Mouse (Mus musculus) lung, embryonic 14.5 days (tissue): ENCODE measurements around the gene B4galnt1. TPM values are rescaled to one million over a fixed set of nuclear protein-coding genes. Genes with fewer than 3 reads are reported as not detected.

Source experiments
- ATAC-seq: fragments of 200-750 bp; cut with Nextera tagmentation; 2 replicates; pipeline ENCODE4 v1.8.0; 2017; ENCODE audit warnings: mild to moderate bottlenecking, moderate TSS enrichment, moderate library complexity; ENCODE audit not compliant: insufficient read depth
- DNase-seq: peaks from one replicate; pipeline ENCODE4 v3.0.0-alpha.2; 2015
- H3K27ac ChIP-seq: fragments of 300-500 bp; sonication (generic); 2 replicates; pipeline ENCODE4 v1.5.1; 2014; ENCODE audit warnings: low read depth, mild to moderate bottlenecking, moderate library complexity
- H3K27me3 ChIP-seq: fragments of 300-500 bp; sonication (generic); 2 replicates; pipeline ENCODE4 v1.6.1; 2014; ENCODE audit warnings: low read length, control low read depth; ENCODE audit not compliant: insufficient read depth
- H3K36me3 ChIP-seq: fragments of 300-500 bp; sonication (generic); 2 replicates; pipeline ENCODE4 v1.6.1; 2014; ENCODE audit warnings: control low read depth; ENCODE audit not compliant: insufficient read depth
- H3K4me1 ChIP-seq: fragments of 300-500 bp; sonication (generic); 2 replicates; pipeline ENCODE4 v1.6.1; 2014; ENCODE audit warnings: antibody characterized with exemption, control low read depth; ENCODE audit not compliant: insufficient read depth
- H3K4me2 ChIP-seq: fragments of 300-500 bp; sonication (generic); 2 replicates; pipeline ENCODE4 v1.6.1; 2014; ENCODE audit warnings: mild to moderate bottlenecking
- H3K4me3 ChIP-seq: fragments of 300-500 bp; sonication (generic); 2 replicates; pipeline ENCODE4 v1.5.1; 2014; ENCODE audit warnings: low read depth, low read length
- H3K9ac ChIP-seq: fragments of 300-500 bp; sonication (generic); 2 replicates; pipeline ENCODE4 v1.6.1; 2014
- H3K9me3 ChIP-seq: fragments of 300-500 bp; sonication (generic); 2 replicates; pipeline ENCODE4 v1.6.1; 2016; ENCODE audit warnings: low read depth, low read length, control low read depth
- CTCF ChIP-seq: IDR thresholded peaks from 2 replicates; pipeline ENCODE4 v1.5.1; 2016; ENCODE audit warnings: antibody characterized with exemption, low read depth
- WGBS: fragments of 180-500 bp; shearing (Covaris S2); extraction: QIAGEN DNeasy Blood & Tissue Kit; methylation state at CpG from one replicate; pipeline ENCODE4 v1.1.7; 2014; 5-methylcytosine and 5-hydroxymethylcytosine counted together
- polyA plus RNA-seq: library from polyadenylated mRNA; unstranded; fragments of >200 nt; fragmentation: Nextera tagmentation; extraction: Ambion mirVana; gene quantifications from 2 replicates; pipeline ENCODE4 v1.2.1, GENCODE M21; 2014

The B4galnt1 gene
- polyA plus RNA-seq, 1 experiment from 2014 or later = 2.9 TPM

DNA sequence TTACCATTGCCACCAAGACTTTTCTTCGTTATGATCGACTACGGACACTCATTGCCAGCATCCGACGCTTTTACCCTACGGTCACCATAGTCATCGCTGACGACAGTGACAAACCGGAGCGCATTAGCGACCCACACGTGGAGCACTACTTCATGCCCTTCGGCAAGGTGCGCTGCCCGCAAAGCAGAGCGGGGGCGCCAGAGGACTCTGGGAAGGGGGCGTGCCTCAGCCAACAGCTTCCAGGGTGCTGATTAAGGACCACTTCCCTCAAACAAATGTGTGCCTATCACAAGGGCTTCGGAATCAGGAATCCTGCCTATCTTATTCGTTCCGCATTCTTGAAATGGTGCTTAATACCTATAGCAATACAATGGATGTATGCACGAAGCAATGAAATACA lies 5.0 kb downstream of the B4galnt1 start:
- DNase-seq = peak; percentile 47
- H3K27me3 ChIP-seq = peaks cover 62% of the 10 kb centered on the region
- H3K27ac ChIP-seq = no peak overlapping the region
- H3K4me3 ChIP-seq = peak overlapping the region; percentile 34
- 2% methylated on average over 22 of the region's 22 CpGs for WGBS
- H3K36me3 ChIP-seq = no peaks in the 10 kb centered on the region
- no peak for ATAC-seq
- H3K4me2 ChIP-seq = peak overlapping the region; percentile 69
- peak; percentile 49 for TF ChIP-seq CTCF
- H3K4me1 ChIP-seq = peaks cover 13% of the 10 kb centered on the region; the same call in 1 of the 2 replicates
- no peak overlapping the region; the same call in 1 of the 2 replicates for H3K9ac ChIP-seq
- no peaks in the 10 kb centered on the region for H3K9me3 ChIP-seq

DNA sequence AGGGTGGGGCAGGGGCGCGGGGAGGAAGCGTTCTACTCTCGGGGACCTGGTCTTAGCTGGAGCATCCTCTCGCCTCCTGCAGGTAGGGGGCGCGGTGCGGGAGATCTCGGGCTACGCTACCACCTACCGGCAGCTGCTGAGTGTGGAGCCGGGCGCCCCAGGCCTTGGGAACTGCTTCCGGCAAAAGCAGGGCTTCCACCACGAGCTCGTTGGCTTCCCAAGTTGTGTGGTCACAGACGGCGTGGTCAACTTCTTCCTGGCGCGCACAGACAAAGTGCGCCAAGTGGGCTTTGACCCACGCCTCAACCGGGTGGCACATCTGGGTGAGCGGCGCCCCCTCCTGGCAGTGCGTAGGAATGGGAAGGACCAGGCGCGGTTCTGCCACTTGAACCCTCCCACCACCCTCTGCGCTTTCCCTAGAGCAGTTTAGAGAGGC lies 5.8 kb downstream of the B4galnt1 start:
- no peaks in the 10 kb centered on the region for H3K9me3 ChIP-seq
- H3K27ac ChIP-seq = no peak overlapping the region
- H3K9ac ChIP-seq = peak overlapping the region; percentile 3
- H3K4me3 ChIP-seq = peak overlapping the region; percentile 34
- H3K4me2 ChIP-seq = peak overlapping the region; percentile 69
- WGBS = under 1% methylated on average over 29 of the region's 29 CpGs
- peak; percentile 90 for TF ChIP-seq CTCF
- no peaks in the 10 kb centered on the region for H3K36me3 ChIP-seq
- H3K27me3 ChIP-seq = peaks cover 54% of the 10 kb centered on the region
- DNase-seq (peak; percentile 81), ATAC-seq (peak; percentile 75)
- H3K4me1 ChIP-seq = peaks cover 9% of the 10 kb centered on the region; the same call in 1 of the 2 replicates

DNA sequence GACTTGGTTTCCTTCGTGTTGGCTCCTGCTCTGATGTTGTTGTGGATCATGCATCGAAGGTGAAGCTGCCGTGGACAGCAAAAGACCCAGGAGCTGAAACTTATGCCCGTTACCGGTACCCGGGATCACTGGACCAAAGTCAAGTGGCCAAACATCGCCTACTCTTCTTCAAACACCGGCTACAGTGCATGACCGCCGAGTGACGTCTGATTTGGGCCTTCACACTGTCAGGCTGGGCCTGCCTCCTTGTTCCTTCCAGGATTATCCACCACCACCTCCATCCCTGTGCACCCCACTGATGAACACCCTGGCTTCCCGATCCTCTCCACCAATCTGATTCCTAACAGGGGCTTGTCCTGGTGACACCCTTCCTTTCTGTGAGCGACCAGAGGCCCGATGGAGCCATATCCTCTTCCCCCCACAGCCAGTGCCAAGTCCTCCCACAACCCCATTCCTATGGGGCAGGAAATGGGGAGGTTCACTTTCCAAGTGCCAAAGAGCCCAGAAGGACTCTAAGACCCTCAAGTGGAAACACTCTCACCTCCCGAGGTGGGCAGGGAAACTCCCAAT lies 6.7 kb downstream of the B4galnt1 start:
- Histone ChIP-seq H3K36me3 (no peaks in the 10 kb centered on the region), H3K4me3 (no peak overlapping the region), H3K4me1 (peaks cover 7% of the 10 kb centered on the region; the same call in 1 of the 2 replicates), H3K4me2 (no peak overlapping the region), H3K9me3 (no peaks in the 10 kb centered on the region), H3K9ac (no peak overlapping the region), H3K27me3 (peaks cover 47% of the 10 kb centered on the region), H3K27ac (no peak overlapping the region)
- ATAC-seq (no peak), DNase-seq (no peak)
- 80% methylated on average over 15 of the region's 15 CpGs for WGBS
- no peak for TF ChIP-seq CTCF

DNA sequence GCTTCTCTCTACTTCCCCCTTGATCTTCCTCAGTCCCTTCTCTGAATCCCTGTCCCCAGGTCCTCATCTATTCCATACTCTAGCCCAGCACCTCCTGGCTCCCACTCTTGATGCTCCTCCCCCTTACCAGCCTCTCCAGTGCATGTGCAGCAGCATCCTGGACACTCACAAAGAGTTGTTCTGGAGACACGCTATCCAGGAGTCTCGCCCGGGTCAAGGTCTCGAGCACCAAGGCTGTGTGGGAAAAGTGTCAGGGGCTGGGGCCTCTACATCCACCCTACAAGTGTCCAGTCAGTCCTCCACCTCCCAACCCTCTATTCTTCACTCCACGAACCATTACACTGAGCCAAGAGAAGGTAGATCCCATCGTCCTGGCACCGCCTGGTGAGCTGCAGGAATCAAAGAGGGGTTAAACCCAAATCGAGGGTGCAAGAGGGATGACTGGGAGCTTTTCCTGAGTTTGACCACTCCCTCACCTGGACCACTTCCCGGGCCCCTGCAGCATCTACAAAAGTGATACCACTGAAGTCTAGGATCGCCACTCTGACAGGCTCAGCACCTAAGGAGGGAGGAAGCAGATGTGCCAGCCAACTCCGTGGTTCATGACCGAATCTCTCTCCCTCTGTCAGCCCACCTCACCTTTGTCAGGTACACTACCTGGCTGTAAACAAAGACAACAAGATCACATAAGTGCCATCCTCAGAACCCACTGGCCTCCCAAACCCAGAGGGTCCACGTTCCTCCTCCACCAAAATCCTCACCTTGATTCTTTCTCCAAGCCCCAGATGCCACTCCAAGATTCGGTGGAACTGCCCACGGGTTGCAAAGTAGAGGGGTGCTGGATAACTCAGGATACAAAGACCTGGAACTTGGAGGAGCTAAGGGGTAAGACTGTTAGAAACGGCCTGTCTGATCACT lies 8.4 kb downstream of the B4galnt1 start:
- no peak overlapping the region for H3K27ac ChIP-seq
- H3K27me3 ChIP-seq = peaks cover 49% of the 10 kb centered on the region
- H3K9ac ChIP-seq = no peak overlapping the region
- H3K36me3 ChIP-seq = no peaks in the 10 kb centered on the region
- no peak for TF ChIP-seq CTCF
- ATAC-seq = no peak
- DNase-seq = no peak
- H3K4me3 ChIP-seq = no peak overlapping the region
- H3K4me1 ChIP-seq = peaks cover 12% of the 10 kb centered on the region
- H3K9me3 ChIP-seq = no peaks in the 10 kb centered on the region
- H3K4me2 ChIP-seq = no peak overlapping the region
- 72% methylated on average over 16 of the region's 16 CpGs for WGBS

DNA sequence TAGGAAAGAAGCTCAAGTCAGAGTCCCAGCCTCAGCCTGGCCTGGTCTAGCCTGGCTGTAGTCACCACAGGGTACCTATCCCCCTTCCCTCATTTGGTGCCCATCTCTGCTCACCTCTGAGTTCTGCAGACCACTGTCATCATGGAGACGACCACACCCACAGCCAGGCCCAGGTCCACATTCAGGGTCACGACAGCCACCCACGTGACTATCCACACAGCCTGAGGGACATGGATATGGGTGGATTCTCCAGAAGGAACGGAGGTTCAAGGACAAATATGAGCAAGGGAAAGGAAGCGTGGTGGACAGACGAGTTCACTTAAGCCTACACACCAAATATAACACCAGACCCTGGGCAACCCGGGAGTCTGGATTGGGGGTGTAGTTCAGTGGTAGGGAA lies 9.1 kb downstream of the B4galnt1 start:
- Histone ChIP-seq H3K27me3 (peaks cover 49% of the 10 kb centered on the region), H3K9ac (no peak overlapping the region), H3K4me3 (no peak overlapping the region), H3K27ac (no peak overlapping the region), H3K4me1 (peaks cover 12% of the 10 kb centered on the region), H3K4me2 (no peak overlapping the region), H3K36me3 (no peaks in the 10 kb centered on the region), H3K9me3 (no peaks in the 10 kb centered on the region)
- no peak for TF ChIP-seq CTCF
- ATAC-seq = no peak
- DNase-seq = no peak
- 84% methylated on average over 7 of the region's 7 CpGs for WGBS

DNA sequence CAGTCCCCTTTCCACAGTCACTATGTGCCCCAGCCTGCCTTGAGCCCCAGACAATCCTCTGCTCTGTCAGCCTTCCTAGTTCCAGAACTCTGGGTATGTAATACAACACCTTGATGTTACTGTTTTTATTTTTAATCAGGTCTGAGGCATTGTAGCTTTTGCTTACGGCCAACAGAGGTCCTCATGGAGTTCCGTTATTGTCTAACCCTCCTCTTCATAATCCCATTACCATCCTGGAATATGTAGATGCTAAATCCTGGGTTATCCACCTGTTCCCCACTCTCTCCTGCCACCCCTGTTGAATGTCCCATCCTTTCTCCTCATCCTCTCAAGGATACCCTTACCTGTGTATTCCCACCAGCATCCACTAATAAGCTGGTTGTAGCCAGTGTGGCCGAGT lies 11.2 kb downstream of the B4galnt1 start:
- H3K4me3 ChIP-seq = no peak overlapping the region
- no peak for ATAC-seq

DNA sequence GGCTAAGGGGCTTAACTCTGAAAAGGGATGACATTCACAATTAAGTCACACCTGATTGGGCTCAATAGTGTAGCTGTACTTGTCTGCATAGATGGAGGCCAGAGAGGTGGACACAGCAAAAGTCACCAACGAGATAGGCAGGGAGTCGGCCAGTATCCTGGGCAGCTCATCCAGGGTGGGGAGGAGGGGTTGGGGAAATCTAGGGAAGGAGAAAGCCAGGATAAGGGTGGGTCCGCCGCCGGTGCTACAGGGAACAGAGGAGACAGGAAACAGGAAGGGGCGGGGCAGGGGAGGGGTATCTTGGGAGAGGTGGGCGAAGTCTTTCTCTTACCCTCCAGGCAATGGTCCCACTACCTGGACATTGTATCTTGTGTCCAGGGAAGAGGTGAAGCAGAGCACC lies 11.7 kb downstream of the B4galnt1 start:
- no peak overlapping the region for H3K4me2 ChIP-seq
- 7% methylated on average over 7 of the region's 7 CpGs for WGBS
- no peak for DNase-seq
- H3K4me1 ChIP-seq = peaks cover 9% of the 10 kb centered on the region
- no peak overlapping the region for H3K4me3 ChIP-seq
- no peak for TF ChIP-seq CTCF
- peaks cover 47% of the 10 kb centered on the region for H3K27me3 ChIP-seq
- no peak for ATAC-seq
- H3K9me3 ChIP-seq = no peaks in the 10 kb centered on the region
- no peak overlapping the region for H3K9ac ChIP-seq
- H3K36me3 ChIP-seq = no peaks in the 10 kb centered on the region
- no peak overlapping the region for H3K27ac ChIP-seq

More for the DNA sequence above, 11.2 kb downstream of the B4galnt1 start:
- Histone ChIP-seq H3K27me3 (peaks cover 51% of the 10 kb centered on the region), H3K36me3 (no peaks in the 10 kb centered on the region), H3K9me3 (no peaks in the 10 kb centered on the region), H3K27ac (no peak overlapping the region), H3K9ac (no peak overlapping the region), H3K4me2 (no peak overlapping the region), H3K4me1 (peaks cover 9% of the 10 kb centered on the region)
- 39% methylated on average over 3 of the region's 3 CpGs for WGBS
- DNase-seq = no peak
- TF ChIP-seq CTCF = no peak
